Mouse (Mus musculus) 416B (cell line): ENCODE results near the gene Zfp652.
"Not testable (repeated sequence)": the region's sequence is repeated elsewhere in the genome, so short reads cannot be mapped to it uniquely, and the experiment has no call there.

Experiments
- DNase-seq: peaks from one replicate; pipeline ENCODE4 v3.0.0; 2011; ENCODE audit warnings: low read depth

The Zfp652 gene

DNA sequence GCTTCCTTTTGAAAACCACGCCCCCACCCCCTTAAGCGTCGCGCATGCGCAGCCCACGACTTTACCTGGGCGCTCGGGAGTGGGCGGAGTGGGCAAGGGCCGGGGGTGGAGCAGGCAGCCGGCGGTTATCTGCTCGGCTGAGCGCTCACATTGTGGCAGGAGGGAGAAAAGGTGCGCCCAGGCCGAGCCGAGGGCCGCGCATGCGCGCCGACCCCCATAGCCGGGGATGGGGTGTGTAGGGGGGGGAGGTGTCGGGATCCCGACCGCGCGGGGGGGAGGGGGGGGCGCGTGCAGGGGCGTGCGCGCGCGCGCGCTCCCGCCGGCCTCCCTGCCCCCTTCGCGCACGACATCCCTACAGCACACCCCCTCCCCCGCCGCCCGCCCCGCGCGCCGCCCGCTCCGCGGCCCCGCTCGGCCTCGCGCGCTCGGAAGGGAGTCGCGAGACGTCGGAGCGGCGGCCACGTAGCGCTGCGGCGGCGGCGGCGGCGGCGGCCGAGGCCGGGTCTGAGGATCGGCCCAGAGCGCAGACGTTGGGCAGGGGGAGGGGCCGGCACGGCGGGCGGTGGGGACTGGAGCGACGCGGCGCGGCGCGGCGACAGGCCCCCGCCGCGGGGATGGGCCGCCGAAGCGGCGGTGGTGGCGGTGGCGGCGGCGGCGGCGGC lies at the start of gene Zfp652:
Zfp652 (plus strand) TSS at position 111 of the 662 bp plus-strand sequence.
- peak; percentile 94 for DNase-seq

DNA sequence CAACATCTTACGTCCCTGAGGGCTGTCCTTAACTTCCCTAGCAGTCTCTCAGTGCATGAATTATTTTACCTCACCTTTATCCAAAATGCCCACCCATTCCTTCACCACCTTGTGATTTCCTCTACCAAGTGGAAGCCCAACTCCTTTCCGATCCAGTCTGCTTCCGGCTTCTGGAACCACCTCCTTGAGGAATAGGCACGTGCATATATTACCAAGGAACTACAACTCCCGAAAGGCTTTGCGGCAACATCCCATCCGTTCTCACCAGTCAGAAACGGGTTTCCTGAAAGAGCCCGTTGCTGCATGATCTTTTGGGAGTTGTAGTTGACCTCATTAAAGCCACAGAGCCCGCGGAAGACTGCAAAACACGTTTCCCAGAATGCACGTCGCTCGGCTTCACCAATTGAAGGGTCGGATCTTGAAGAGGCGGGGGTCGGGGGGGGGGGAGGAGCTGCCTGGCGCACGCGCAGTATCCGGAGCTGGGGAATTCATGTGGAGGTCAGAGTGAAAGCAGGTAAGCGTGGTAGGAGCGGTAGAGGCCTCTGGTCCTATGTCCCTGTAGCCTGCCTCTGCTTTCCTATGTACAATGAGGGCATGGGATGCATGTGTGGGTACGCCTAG lies 45.8 kb upstream of the Zfp652 start, which contains the start of gene Phb:
Phb (plus strand) TSS at position 429 of the 621 bp plus-strand sequence.
- DNase-seq = peak; percentile 100

DNA sequence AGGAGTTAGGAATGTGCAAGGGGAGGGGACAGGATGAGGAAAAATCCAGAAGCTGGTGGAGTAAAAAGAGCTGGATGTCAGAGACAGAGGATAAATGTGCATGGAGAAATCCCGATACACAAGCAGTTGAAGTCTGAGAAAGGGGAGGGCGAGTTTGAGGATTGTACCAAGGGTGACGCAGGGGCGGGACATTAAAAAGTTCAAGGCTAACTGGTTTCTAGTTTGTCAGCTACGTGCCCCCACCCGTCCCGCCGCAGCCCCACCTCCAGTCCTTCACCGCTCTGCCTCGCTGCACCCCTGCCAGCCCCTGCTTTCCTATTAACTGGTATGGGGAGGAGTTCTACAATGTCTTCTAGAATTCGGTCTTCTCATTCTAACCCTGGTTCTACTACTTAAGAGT lies 45.3 kb upstream of the Zfp652 start:
- peak; percentile 85 for DNase-seq

DNA sequence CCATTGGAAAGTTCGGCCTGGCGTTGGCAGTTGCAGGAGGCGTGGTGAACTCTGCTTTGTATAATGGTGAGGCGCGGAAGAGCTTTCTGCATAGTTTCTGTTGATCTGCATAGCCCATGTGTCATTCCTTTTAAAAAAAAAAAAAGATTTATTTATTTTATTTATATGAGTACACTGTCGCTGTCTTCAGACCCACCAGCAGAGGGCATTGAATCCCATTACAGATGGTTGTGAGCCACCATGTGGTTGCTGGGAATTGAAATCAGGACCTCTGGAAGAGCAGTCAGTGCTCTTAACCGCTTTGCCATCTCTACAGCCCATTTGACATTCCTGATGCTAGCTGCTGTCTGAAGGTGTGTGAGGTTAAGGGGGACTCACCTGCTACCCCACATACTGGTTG lies 44.4 kb upstream of the Zfp652 start:
- DNase-seq = not testable (repeated sequence)

DNA sequence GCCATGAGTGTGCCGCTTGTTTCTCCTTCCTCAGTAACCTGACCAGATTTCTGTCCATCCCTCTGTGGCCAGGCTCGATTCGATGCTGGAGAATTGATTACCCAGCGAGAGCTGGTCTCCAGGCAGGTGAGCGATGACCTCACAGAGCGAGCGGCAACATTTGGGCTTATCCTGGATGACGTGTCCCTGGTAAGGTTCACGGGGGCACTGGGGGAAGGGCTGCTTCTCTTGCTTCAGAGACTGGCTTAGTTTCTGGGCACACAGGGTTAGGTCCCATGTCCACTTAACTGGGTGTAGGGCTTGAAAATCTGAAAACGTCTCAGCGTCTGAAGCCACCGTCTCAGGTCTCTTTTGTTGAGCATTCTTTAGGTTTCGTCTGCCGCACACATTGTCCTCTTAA lies 37.0 kb upstream of the Zfp652 start:
- no peak for DNase-seq

DNA sequence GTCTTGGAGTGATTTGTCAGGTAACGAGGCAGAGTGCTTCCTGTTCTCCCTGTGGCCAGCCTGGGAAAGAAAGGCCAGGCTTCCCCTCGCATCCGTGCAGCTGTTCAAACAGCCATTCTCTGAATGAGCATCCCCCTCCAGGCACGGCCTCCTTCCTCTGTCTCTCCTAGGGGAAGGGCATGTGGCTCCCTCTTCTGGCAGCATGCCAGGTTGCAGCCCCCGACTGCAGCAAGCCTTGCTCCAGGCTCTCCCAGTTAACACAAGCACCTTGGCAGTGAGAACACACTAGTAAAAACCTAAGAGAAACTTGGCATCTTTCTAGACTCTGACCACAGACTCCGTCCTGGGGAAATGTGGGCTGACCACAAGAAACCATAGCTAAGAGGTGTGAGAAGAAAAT lies 36.2 kb upstream of the Zfp652 start:
- DNase-seq = peak; percentile 92

DNA sequence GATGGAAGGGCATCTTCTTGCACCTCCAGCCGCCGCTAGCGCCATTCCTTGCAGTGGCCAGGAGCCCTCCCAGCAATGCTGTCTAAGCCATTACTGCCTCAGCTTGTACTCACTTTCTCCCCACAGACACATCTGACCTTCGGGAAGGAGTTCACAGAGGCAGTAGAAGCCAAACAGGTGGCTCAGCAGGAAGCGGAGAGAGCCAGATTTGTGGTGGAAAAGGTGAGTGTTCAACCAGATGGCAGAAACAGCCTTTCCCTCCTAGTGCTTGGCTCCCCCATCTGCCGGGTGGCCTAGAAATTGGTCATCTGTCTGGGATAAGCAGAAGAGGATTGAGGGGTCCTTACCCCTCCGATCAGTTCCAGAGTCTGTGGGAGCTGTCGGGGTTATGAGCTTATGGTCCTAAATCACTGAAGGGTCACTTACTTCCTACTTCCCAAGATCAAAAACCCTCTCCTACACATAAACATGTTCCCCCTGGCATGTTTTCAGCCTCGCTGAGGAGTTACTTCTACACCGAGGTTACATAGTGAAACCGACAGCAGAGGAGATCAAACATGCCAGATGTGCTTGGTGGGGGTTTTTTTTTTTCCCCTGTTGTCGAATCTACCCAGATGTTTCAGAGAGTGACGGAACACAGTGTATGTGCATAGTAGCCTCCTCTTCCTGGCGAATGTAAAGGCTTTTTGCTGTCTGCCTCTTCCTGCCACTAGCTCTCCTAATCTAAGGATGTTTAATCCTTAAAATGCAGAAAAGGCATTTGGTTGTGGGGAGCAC lies 34.4 kb upstream of the Zfp652 start:
- DNase-seq = no peak

DNA sequence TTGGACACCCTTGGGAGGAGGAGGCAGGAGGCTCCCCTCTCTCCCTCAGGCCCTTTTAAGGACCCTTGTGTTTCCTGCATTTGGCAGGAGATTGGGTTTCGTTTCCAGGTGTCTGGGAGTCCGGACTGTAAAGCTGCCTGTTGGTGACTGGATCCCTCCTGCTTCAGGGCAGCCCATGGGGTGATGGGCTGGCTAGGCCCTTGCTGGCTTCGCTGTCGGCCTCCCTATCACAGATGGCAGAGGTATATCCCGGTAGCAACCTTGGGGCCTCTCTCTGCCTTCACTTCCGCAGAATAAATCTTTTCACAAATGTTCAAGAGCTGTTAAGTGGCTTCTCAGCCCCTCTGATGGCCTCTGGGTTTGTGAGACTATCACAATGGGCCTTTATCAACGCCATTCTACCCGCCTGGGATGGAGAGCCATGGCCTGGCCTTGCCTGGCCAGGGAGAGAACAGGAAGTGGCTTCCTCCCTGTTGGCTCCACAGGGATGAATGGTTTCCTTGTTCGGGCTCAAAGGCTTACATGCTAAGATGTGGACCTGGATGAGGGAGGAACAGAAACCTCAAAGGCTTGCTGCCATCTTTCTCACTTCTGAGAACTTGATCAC lies 30.4 kb upstream of the Zfp652 start:
- DNase-seq = no peak

DNA sequence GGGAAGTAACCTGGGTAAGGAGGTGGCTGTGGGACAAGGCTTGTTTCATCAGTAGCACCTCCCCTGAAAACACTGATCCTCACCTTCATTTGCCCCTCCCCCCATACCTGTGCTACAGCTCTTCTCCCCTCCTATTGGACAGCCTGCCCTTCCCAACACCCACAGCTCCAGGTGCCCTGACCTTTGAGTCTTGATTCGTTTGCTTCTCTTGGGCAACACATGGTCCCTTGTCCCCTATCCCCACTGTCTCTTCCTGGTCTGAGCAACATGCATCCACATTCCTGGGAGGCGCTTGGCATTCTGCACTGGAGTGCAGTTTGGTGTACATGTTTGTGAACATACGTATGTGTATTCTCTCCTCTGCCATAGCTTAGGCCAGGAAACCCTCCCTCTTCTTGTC lies 29.5 kb upstream of the Zfp652 start:
- no peak for DNase-seq

DNA sequence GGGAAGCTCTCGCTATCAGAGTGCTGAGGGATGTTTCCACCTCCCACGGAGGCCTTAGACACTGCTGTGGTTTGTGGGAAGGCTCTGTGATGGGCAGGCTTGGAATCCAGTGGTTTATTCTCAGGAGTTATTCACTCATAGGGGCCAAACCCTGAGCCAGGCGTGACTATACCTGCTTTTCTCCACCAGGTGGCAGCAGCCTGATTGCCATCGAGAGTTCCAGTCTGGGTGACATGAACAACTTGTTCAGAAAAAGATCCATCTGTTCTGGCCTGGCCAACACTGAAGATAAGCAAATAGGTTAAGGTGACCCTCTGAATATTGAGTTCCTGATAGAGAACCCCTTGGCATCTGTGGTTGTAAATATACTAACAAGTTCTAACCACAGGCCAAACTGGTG lies 26.4 kb upstream of the Zfp652 start:
- DNase-seq = peak; percentile 79

DNA sequence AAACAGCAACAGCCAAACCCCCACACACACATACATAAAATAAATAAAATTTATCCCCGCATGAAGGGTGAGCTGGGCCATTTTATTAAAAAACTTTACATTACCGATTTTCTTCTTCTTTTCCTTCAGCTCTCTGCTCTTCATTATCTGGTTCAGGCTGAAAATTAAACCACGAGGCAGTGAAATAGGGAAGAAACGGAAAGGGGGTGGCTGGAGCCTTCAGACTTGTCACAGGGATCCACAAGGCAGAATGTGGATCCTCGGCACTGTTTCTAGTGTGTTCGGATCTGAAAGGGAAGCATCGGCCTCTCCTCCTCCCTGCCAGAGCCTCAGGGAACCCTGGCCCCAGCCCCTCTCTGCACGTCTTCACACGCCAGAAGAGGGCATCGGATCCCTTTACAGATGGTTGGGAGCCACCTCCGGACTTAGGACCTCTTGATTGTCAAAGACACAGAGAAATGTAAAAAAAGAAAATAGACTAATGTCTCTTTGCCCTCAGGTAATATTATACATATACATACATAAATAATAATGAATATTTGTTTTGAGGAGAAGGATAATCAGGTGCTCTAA lies 25.3 kb upstream of the Zfp652 start:
- DNase-seq = peak; percentile 79

DNA sequence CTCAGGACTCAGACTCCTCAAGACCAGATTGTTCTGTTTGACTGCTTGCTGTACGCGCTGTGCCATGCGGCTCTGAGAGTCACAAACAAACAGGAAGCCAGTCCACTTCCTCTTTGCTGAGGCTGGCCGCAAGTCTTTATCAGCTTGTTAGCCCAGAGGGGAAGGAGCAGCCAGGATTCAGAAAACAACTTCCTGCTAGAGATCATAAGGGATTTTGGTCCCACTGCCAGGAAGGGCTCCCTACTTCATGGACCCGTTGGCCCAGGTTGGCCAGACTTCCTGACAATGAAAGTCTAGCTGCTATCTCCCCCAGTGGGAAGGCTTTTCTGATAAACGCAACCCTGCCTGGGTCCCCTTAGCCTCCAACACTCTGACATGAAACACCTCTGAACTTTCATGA lies 24.0 kb upstream of the Zfp652 start:
- DNase-seq = peak; percentile 89

DNA sequence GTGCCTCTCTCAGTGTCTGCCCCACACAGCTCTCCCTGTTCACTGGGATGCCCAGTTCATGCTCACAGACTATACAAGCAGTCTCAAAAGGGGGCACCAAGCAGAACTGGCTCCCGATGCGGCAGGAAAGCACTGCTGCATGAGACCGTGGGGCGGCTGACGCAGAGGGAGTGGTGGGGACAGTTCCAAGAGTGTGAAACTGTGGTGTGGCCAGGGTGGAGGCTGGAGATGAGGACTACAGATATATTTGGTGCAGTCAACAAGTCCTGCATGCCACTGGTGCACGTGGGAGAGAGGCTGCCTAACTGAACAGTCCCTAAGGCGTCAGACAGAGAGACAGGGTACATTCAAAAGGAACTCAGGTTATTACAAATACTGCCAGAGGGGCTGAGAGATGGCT lies 23.5 kb upstream of the Zfp652 start:
- no peak for DNase-seq

DNA sequence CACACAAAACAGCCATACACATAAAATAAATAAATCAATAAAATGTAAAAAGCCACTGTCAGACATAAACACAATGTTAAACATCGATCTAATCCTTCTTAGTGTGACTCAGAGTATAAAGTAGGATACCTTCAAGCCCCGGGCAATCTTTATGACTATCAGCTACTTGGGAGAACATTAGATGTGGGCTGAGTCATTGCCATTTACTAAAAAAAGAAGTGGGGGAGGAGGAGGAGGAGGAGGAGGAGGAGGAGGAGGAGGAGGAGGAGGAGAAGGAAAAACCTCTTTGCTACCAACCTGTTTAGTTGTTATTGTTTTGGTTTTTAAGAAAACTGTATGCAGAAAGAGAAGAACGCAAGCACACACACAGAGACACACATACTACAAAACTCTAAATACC lies 22.9 kb upstream of the Zfp652 start:
- DNase-seq = peak; percentile 42

DNA sequence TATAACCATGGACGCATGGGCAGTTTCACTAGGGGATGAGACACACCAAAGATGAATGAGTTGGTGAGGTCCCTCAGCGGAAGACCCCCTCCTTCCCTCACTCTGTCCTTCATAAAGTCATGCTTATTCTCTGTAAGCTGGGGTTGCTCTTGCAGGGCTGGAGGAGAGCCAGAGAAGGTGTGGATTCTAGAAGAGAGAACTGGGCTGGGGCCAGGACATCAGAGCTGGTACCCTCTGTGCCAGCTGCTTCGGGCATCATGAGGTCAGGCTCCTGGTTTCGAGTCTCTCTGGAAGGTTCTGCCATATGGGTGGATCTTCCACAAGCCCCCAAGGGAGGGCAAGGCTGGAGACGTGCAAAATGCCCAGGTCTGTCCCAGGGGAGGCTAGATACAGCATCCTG lies 13.9 kb upstream of the Zfp652 start:
- DNase-seq = no peak

DNA sequence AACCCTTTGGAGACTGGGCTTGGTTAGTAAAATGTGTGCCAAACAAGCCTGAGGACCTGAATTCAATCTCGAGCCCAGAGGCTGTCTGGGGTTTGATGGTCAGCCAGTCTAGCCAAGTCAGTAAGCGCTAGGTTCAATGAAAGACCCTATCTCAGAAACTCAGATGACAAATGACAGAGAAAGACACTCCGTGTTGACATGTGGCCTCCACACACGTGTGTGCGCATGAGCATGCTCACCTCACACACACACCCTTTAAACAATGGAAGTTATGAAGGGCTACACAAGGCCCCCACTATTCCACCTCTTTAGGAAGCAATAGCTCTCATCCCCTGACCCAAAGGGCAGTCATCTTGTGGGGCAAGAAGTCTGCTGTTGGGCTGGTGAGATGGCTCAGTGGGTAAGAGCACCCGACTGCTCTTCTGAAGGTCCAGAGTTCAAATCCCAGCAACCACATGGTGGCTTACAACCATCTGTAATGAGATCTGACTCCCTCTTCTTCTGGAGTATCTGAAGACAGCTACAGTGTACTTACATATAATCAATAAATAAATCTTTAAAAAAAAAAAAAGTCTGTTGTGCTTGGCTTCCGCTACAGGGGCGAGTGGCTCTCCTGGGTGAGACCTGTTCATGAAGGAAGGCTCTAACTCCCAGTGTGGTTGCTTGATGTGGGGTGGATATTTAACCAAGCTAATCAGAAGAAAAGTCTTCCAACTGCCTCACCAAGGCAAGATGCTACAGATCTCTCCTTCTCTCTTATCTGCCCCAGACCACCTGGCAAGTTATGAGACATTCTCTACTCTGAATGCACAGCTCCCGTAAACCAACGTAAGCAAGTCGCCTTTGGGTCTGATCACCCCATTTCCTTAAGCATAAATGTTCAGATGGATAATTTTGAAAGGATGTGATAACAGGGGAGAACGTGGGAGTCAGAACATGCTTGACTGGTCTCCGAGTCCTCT lies 11.4 kb upstream of the Zfp652 start:
- DNase-seq = no peak

DNA sequence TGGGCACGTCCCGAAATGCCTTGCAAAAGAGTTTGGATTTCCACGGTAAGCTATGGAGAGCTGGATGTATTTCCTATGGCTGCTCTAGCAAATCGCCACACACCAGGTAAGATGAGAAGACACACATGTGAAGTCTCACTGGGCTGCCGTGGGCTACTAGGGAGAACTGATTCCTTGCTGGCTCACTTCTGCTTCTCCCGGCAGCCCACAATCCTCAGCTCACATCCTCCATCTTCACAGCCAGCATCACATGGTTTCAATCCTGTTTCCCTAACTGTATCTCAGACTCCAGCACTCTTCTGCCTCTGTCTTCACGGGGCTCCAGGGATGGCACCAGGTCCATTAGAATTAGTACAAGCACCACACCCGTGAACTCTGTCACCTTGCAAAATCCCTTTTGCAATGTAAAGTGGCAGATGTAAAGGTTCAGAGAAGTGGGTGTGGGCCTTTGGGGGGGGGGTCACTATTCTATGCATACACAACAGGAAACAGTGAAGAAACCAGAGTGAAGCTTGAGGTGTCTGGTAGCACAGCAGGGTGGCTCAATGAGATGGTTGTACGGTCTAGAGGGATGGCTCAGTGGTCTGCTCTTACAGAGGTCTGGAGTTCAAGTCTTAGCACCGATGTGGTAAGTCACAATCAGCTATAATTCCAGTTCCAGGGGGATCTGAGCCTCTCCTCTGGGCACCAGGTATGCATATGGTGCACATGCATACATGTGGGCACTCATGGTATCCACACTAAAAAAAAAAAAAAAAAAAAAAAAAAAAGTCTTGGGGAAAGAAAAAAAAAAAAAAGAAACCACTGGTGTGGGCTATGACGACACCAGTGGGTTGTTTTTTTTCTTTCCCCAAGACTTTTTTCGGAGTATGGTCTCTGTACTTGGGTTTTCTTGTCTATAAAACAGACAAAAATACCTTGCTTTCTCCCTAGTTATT lies 8.2 kb upstream of the Zfp652 start:
- DNase-seq = no peak

DNA sequence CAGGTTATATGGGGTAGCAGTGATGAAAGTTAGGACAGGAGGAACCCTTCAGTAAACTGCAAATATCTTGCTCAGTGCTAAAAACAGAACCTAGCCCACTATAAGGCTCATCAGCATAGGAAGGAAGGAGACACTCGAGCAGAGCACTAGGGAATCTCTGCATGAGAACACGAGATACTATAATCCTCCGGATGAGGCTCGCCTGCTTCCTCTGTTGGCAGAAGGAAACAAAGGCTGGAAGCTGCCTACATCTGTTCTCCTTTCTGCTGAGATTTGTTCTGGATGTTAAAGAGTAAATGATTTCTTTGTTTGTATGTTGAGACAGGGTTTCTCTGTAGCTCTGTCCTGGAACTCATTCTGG lies 7.5 kb upstream of the Zfp652 start:
- no peak for DNase-seq

DNA sequence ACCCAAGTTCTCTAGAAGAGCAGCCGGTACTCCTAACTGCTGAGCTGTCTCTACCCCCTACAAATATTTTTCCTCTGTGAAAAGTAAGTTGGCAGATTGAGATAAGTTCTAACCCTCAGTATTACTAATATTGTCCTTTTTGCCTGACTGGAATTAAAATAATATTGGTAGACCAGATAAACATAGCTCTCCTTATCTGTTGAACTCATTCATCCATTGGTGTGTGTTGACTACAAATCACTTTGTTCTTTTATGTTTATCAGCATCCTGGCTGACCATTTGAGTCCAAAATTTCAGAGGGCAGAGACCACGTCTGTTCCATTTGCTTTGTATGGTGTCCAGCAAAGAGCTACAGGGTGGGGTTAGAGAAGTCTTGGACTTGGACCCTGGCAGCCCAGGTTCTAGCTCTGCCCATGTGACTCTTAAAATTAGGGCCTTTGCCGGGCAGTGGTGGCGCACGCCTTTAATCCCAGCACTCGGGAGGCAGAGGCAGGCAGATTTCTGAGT lies 2.9 kb upstream of the Zfp652 start:
- no peak for DNase-seq

DNA sequence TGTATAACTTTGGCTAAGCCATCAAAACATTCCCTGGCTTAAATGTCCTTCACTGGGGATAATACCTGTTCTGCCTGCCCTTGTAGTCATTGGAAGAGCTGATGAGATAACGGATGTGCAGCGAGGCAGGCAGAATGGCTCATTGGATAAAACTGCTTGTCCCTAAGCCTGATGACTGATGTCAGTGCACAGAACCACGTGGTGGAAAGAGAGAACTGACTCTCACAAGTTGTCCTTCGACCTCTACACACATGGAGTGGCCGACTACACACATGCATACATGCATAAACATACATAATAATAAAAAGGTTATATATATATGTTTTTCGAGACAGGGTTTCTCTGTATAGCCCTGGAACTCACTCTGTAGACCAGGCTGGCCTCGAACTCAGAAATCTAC lies 2.0 kb upstream of the Zfp652 start:
- DNase-seq = no peak
